ENCODE assay signal across 11 mouse cellular contexts in genomic region chr6:136979274-136980082, GRCm38 (mm10). TPM values are rescaled to one million over a fixed set of nuclear protein-coding genes. Genes with fewer than 3 reads are reported as not detected.
A peak's percentile ranks its signal among the peaks of the same experiment; 100 is the strongest.
DNase-seq lines count a peak whose midpoint lies in the region; ATAC-seq and TF ChIP-seq lines count a peak whose summit lies in the region.
"Had no signal": no experiment of that assay in that cellular context is flagged by ENCODE, and none has a peak within 500 bp of the region (broad histone marks: within the 10 kb centered on the region; RNA-seq: fewer than 3 reads in every experiment).

No protein-coding gene starts in this region.

- H3K36me3 ChIP-seq in heart, embryonic 15.5 days, result no peaks in the 10 kb centered on the region
- no peaks in the 10 kb centered on the region for H3K36me3 ChIP-seq in liver, embryonic 11.5 days (ENCODE audit: control insufficient read depth, insufficient read depth, low read length)
- H3K36me3 ChIP-seq in splenic B cell, adult 2 months (ENCODE audit: control insufficient read depth, insufficient read depth, low read length, poor library complexity, severe bottlenecking), result no peaks in the 10 kb centered on the region
- H3K36me3 ChIP-seq in forebrain, postnatal 0 days (ENCODE audit: insufficient read depth), result no peaks in the 10 kb centered on the region
- no peaks in the 10 kb centered on the region for H3K36me3 ChIP-seq in hindbrain, postnatal 0 days (ENCODE audit: insufficient read depth, low read length)
- H3K36me3 ChIP-seq: midbrain, embryonic 10.5 days had no signal

- 71% methylated on average over 23 of the region's 23 CpGs for WGBS in heart, embryonic 15.5 days
- 40% methylated on average over 23 of the region's 23 CpGs for WGBS in liver, embryonic 11.5 days
- 89% methylated on average over 23 of the region's 23 CpGs for WGBS in forebrain, postnatal 0 days
- 83% methylated on average over 23 of the region's 23 CpGs for WGBS in hindbrain, postnatal 0 days

- H3K27ac ChIP-seq in heart, embryonic 15.5 days, result 0 out of 2 replicates have a peak overlapping the region, but pooled peaks have one; percentile 56
- peak overlapping the region; percentile 47 for H3K27ac ChIP-seq in liver, embryonic 11.5 days (ENCODE audit: low read depth, low read length)
- no peak overlapping the region for H3K27ac ChIP-seq in forebrain, postnatal 0 days (ENCODE audit: low read depth, low read length)
- no peak overlapping the region for H3K27ac ChIP-seq in hindbrain, postnatal 0 days

- H3K9me3 ChIP-seq in heart, embryonic 15.5 days (replicated peaks), result no peaks in the 10 kb centered on the region
- no peaks in the 10 kb centered on the region for H3K9me3 ChIP-seq in liver, embryonic 11.5 days (ENCODE audit: control insufficient read depth, low read length)
- no peaks in the 10 kb centered on the region for H3K9me3 ChIP-seq in forebrain, postnatal 0 days (ENCODE audit: low read length)
- no peaks in the 10 kb centered on the region for H3K9me3 ChIP-seq in hindbrain, postnatal 0 days (ENCODE audit: low read length)
- H3K9me3 ChIP-seq: midbrain, embryonic 10.5 days had no signal

- H3K4me2 ChIP-seq in heart, embryonic 15.5 days, result peak overlapping the region; percentile 14; the same call in 1 of the 2 replicates
- peak overlapping the region; percentile 53 for H3K4me2 ChIP-seq in liver, embryonic 11.5 days
- no peak overlapping the region for H3K4me2 ChIP-seq in forebrain, postnatal 0 days (ENCODE audit: low read depth)
- H3K4me2 ChIP-seq in hindbrain, postnatal 0 days (ENCODE audit: low read depth, low read length), result no peak overlapping the region

- no peak overlapping the region for H3K9ac ChIP-seq in heart, embryonic 15.5 days
- peak overlapping the region; percentile 32; the same call in 1 of the 2 replicates for H3K9ac ChIP-seq in liver, embryonic 11.5 days (ENCODE audit: low read depth, low read length)
- no peak overlapping the region for H3K9ac ChIP-seq in forebrain, postnatal 0 days
- no peak overlapping the region for H3K9ac ChIP-seq in hindbrain, postnatal 0 days (replicated peaks; ENCODE audit: low read length)

- no peak for DNase-seq in heart, adult 8-10 months (ENCODE audit: low spot score)
- peak; percentile 46 for DNase-seq in liver, embryonic 11.5 days (ENCODE audit: low spot score)
- DNase-seq in splenic B cell, adult 2 months (ENCODE audit: low read depth, low spot score), result peak; percentile 44
- no peak for DNase-seq in adrenal gland, adult 2 months
- DNase-seq in forebrain, postnatal 0 days, result no peak
- no peak for DNase-seq in hindbrain, postnatal 0 days (ENCODE audit: low spot score)
- DNase-seq: cerebellum, adult 9-11 months; kidney, postnatal 10 days had no signal

- ATAC-seq in heart, embryonic 15.5 days (replicated peaks; ENCODE audit: insufficient number of reproducible peaks, insufficient read depth, low FRiP score, low read depth), result no peak; the same call in 1 of the 2 replicates
- ATAC-seq in activated CD4-positive, CD25-positive, alpha-beta regulatory T cell, adult 4 months, result peak; percentile 44
- peak; percentile 71 for ATAC-seq in liver, embryonic 11.5 days (replicated peaks; ENCODE audit: low FRiP score)
- no peak for ATAC-seq in forebrain, postnatal 0 days
- no peak for ATAC-seq in hindbrain, postnatal 0 days

- no peaks in the 10 kb centered on the region for H3K27me3 ChIP-seq in heart, embryonic 15.5 days
- H3K27me3 ChIP-seq in liver, embryonic 11.5 days (replicated peaks; ENCODE audit: control insufficient read depth, insufficient read depth, low read length), result no peaks in the 10 kb centered on the region
- no peaks in the 10 kb centered on the region for H3K27me3 ChIP-seq in splenic B cell, adult 2 months (ENCODE audit: control insufficient read depth, insufficient read depth, low read length, poor library complexity, severe bottlenecking)
- no peaks in the 10 kb centered on the region for H3K27me3 ChIP-seq in forebrain, postnatal 0 days (ENCODE audit: insufficient read depth, low read length)
- H3K27me3 ChIP-seq in hindbrain, postnatal 0 days (ENCODE audit: insufficient read depth, low read length), result no peaks in the 10 kb centered on the region

- peaks cover 10% of the 10 kb centered on the region for H3K4me1 ChIP-seq in heart, embryonic 15.5 days (replicated peaks)
- peaks cover 11% of the 10 kb centered on the region for H3K4me1 ChIP-seq in liver, embryonic 11.5 days (replicated peaks; ENCODE audit: control insufficient read depth, insufficient read depth, low read length)
- 0 out of 2 replicates have a peak, but pooled peaks cover 4% of the 10 kb centered on the region for H3K4me1 ChIP-seq in forebrain, postnatal 0 days (ENCODE audit: insufficient read depth)
- no peaks in the 10 kb centered on the region for H3K4me1 ChIP-seq in hindbrain, postnatal 0 days (ENCODE audit: insufficient read depth, low read length)

- no peak overlapping the region for H3K4me3 ChIP-seq in heart, embryonic 15.5 days
- H3K4me3 ChIP-seq in liver, embryonic 11.5 days (ENCODE audit: low read depth, low read length), result peak overlapping the region; percentile 14; the same call in 1 of the 2 replicates
- H3K4me3 ChIP-seq in forebrain, postnatal 0 days (ENCODE audit: low read depth, low read length), result no peak overlapping the region
- H3K4me3 ChIP-seq in hindbrain, postnatal 0 days (ENCODE audit: low read length), result no peak overlapping the region
- H3K4me3 ChIP-seq: midbrain, embryonic 10.5 days had no signal

- TF ChIP-seq CTCF in forebrain, postnatal 0 days (IDR thresholded peaks at IDR 0.05; ENCODE audit: low read depth), result no peak
- TF ChIP-seq CTCF in hindbrain, postnatal 0 days (IDR thresholded peaks at IDR 0.05; ENCODE audit: low read depth), result no peak

RNA-seq across cellular contexts. Expression of gene Arhgdib, which starts 37.8 kb away (rescaled TPM):
- polyA plus RNA-seq in heart, embryonic 15.5 days (2015; fragmentation: Nextera tagmentation; extraction: Ambion mirVana), result 75.6 and 126 TPM in 2 replicates
- 10 to 100 TPM; 19.6 to 27.6 (median 22.0) TPM for total RNA-seq in heart, adult 8-10 months (2022)
- polyA plus RNA-seq in activated CD4-positive, CD25-positive, alpha-beta regulatory T cell, adult 4 months (2017; shearing (Covaris generic)), result 1,000 to 10,000 TPM; 2,826 to 2,843 TPM
- polyA plus RNA-seq in liver, embryonic 11.5 days (2014; fragmentation: Nextera tagmentation; extraction: Ambion mirVana), result 181 and 183 TPM in 2 replicates
- total RNA-seq in adrenal gland, adult 2 months (2021), result 10 to 100 TPM; 24.7 to 32.7 TPM
- 10.5 and 12.1 TPM in 2 replicates for polyA plus RNA-seq in adrenal gland, adult 2 months (2012; rRNA removed)
- total RNA-seq in forebrain, postnatal 0 days (2014; rRNA removed), result 14.9 and 23.0 TPM in 2 replicates
- 29.3 and 37.5 TPM in 2 replicates for polyA plus RNA-seq in forebrain, postnatal 0 days (2015; fragmentation: Nextera tagmentation; extraction: Ambion mirVana)
- 7.2 and 12.8 TPM in 2 replicates for total RNA-seq in hindbrain, postnatal 0 days (2014; rRNA removed)
- polyA plus RNA-seq in hindbrain, postnatal 0 days (2015; fragmentation: Nextera tagmentation; extraction: Ambion mirVana), result 17.3 and 18.8 TPM in 2 replicates

RNA-seq across cellular contexts. Expression of gene Pde6h, which starts 55.8 kb away (rescaled TPM):
- 0.18 and 0.26 TPM in 2 replicates for polyA plus RNA-seq in heart, embryonic 15.5 days (2015; fragmentation: Nextera tagmentation; extraction: Ambion mirVana)
- total RNA-seq in heart, adult 8-10 months (2022), result under 1 TPM in 1 of 4 experiments, not detected in 3; 0.81 TPM
- under 1 TPM in 1 of 2 experiments, not detected in 1; 0.05 TPM for polyA plus RNA-seq in activated CD4-positive, CD25-positive, alpha-beta regulatory T cell, adult 4 months (2017; shearing (Covaris generic))
- not detected in 2 replicates for polyA plus RNA-seq in liver, embryonic 11.5 days (2014; fragmentation: Nextera tagmentation; extraction: Ambion mirVana)
- 1 to 10 TPM in 1 of 2 experiments, not detected in 1; 1.7 TPM for total RNA-seq in adrenal gland, adult 2 months (2021)
- not detected in 2 replicates for polyA plus RNA-seq in adrenal gland, adult 2 months (2012; rRNA removed)
- total RNA-seq in forebrain, postnatal 0 days (2014; rRNA removed), result 0.05 and 0.31 TPM in 2 replicates
- 0.34 TPM in 1 of 2 replicates, not detected in the other for polyA plus RNA-seq in forebrain, postnatal 0 days (2015; fragmentation: Nextera tagmentation; extraction: Ambion mirVana)
- total RNA-seq in hindbrain, postnatal 0 days (2014; rRNA removed), result not detected in 2 replicates
- polyA plus RNA-seq in hindbrain, postnatal 0 days (2015; fragmentation: Nextera tagmentation; extraction: Ambion mirVana), result 0.76 and 1.3 TPM in 2 replicates
- polyA plus RNA-seq: midbrain, embryonic 10.5 days had no signal

RNA-seq across cellular contexts. Expression of gene Erp27, which starts 57.5 kb away (rescaled TPM):
- polyA plus RNA-seq in heart, embryonic 15.5 days (2015; fragmentation: Nextera tagmentation; extraction: Ambion mirVana), result 0.27 and 0.87 TPM in 2 replicates
- under 1 TPM in 2 of 4 experiments, not detected in 2; 0.44 to 0.57 TPM for total RNA-seq in heart, adult 8-10 months (2022)
- polyA plus RNA-seq in activated CD4-positive, CD25-positive, alpha-beta regulatory T cell, adult 4 months (2017; shearing (Covaris generic)), result under 1 TPM; 0.50 to 0.54 TPM
- polyA plus RNA-seq in liver, embryonic 11.5 days (2014; fragmentation: Nextera tagmentation; extraction: Ambion mirVana), result 0.22 and 0.34 TPM in 2 replicates
- total RNA-seq in adrenal gland, adult 2 months (2021), result not detected
- polyA plus RNA-seq in adrenal gland, adult 2 months (2012; rRNA removed), result not detected in 2 replicates
- total RNA-seq in forebrain, postnatal 0 days (2014; rRNA removed), result 0.19 and 0.77 TPM in 2 replicates
- polyA plus RNA-seq in forebrain, postnatal 0 days (2015; fragmentation: Nextera tagmentation; extraction: Ambion mirVana), result 0.79 and 0.92 TPM in 2 replicates
- not detected in 2 replicates for total RNA-seq in hindbrain, postnatal 0 days (2014; rRNA removed)
- polyA plus RNA-seq in hindbrain, postnatal 0 days (2015; fragmentation: Nextera tagmentation; extraction: Ambion mirVana), result not detected in 2 replicates
- polyA plus RNA-seq: midbrain, embryonic 10.5 days had no signal

Comparison
In these comparisons a context has a peak if more than half of its experiments do, and no peak if none do; other contexts are left out.
1. ATAC-seq: peak in activated CD4-positive, CD25-positive, alpha-beta regulatory T cell, adult 4 months (single experiment) and liver, embryonic 11.5 days (single experiment); none in heart, embryonic 15.5 days (single experiment), forebrain, postnatal 0 days (single experiment) and hindbrain, postnatal 0 days (single experiment).
2. H3K27ac ChIP-seq: peak in heart, embryonic 15.5 days (single experiment) and liver, embryonic 11.5 days (single experiment); none in forebrain, postnatal 0 days (single experiment) and hindbrain, postnatal 0 days (single experiment).
3. H3K4me2 ChIP-seq: peak in heart, embryonic 15.5 days (single experiment) and liver, embryonic 11.5 days (single experiment); none in forebrain, postnatal 0 days (single experiment) and hindbrain, postnatal 0 days (single experiment).
4. DNase-seq: peak in liver, embryonic 11.5 days (single experiment) and splenic B cell, adult 2 months (single experiment); none in heart, adult 8-10 months (single experiment), adrenal gland, adult 2 months (single experiment), forebrain, postnatal 0 days (single experiment) and hindbrain, postnatal 0 days (single experiment).
5. RNA of gene Arhgdib, which starts 37.8 kb away (polyA plus RNA-seq): 2,826 to 2,843 TPM in activated CD4-positive, CD25-positive, alpha-beta regulatory T cell, adult 4 months; 181 to 183 TPM in liver, embryonic 11.5 days, 75.6 to 126 TPM in heart, embryonic 15.5 days, 29.3 to 37.5 TPM in forebrain, postnatal 0 days, 17.3 to 18.8 TPM in hindbrain, postnatal 0 days and 10.5 to 12.1 TPM in adrenal gland, adult 2 months; every median in the first group is over 10 times any median in the second.